Mouse (Mus musculus) lung, postnatal 36 days (tissue): Measurements from ENCODE around the gene Rars.
A peak's percentile ranks its signal among the peaks of the same experiment; 100 is the strongest.

Experiments used
- DNase-seq: peaks from one replicate; pipeline ENCODE4 v3.0.0; 2022; ENCODE audit warnings: mixed read lengths

The Rars gene

GRCm38 (mm10) chr11:35769746-35770437 lies 64.4 kb downstream of the Rars start:
- peak; percentile 76 for DNase-seq

DNA sequence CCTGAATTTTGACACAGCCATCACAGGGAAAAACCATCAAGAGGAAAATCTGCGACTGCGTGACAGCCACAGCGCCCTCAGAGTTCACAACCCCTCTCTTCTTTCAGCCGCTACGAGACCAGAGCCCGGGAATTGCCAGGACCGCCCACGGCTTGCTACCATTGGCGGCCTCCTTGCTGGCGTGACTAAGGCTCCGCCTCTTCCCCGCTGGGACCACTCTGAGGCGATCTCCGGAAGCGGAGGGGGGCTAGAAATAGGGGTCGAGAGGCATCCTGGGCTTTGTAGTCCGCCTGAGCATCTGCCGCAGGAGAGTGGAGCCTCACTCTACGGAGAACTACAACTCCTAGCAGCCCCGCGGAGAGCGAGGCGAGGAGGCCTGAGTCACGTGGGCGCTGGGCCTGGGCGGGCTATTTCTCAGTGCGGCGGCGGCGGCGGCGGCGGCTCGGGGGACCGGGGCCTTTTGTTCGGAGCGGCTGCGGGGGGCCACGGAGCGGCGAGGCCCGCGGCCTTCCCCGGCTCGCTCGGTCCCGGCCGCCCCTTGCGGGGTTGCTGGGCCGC lies 65.0 kb downstream of the Rars start, which contains the start of gene Pank3:
Gene Pank3 (plus strand): TSS at position 297 of the 558 bp plus-strand sequence.
- DNase-seq = peak; percentile 99

- DNase-seq = no peak
Measured at GRCm38 (mm10) chr11:35766845-35767244, 67.5 kb downstream of the Rars start.

GRCm38 (mm10) chr11:35760627-35761003 lies 73.7 kb downstream of the Rars start:
- DNase-seq = no peak

DNA sequence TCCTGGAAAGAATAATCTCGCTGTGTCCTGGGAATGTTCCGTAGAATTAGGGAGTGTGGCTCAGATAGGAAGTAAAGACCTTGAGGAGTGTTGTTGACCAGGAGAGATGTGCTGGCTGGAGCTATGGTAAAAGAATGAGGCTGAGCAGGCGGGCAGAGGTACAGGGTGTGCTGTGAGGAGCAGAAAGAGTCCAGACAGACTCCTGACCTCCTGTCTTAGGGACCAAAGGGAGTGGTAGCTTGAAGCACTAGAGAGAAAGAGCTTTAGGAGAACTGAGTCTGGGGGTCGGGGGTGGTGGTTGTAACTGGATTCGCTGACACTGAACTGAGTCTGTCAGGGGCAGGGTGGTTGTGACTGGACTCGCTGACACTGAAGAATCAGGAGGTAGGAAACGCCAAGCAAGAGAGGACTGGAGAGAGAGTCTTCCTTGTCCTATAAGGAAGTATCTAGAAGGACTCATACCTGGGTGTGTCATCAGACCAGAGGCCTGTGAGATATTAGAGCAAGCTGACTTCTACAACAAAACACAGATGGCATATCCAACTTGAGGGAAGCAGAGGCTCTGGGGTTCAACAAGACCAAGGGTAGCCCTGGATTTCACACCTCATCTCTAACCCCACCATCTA lies 74.2 kb downstream of the Rars start:
- DNase-seq = no peak
